Mouse (Mus musculus) testis, adult 2 months (tissue): ENCODE results near the gene Sds.

Experiments used
- CTCF ChIP-seq: fragments of 200-500 bp; IDR thresholded peaks from 2 replicates; pipeline ENCODE4 v1.5.1; 2012; ENCODE audit warnings: low read depth, mild to moderate bottlenecking, inconsistent platforms, low read length, moderate library complexity; ENCODE audit not compliant: control insufficient read depth, insufficient read depth, insufficient replicate concordance
- POLR2A ChIP-seq: fragments of 200-500 bp; IDR thresholded peaks from 2 replicates; pipeline ENCODE4 v1.6.1; 2012; ENCODE audit warnings: low read depth, mild to moderate bottlenecking, inconsistent platforms, low read length, moderate library complexity; ENCODE audit not compliant: control insufficient read depth

DNA sequence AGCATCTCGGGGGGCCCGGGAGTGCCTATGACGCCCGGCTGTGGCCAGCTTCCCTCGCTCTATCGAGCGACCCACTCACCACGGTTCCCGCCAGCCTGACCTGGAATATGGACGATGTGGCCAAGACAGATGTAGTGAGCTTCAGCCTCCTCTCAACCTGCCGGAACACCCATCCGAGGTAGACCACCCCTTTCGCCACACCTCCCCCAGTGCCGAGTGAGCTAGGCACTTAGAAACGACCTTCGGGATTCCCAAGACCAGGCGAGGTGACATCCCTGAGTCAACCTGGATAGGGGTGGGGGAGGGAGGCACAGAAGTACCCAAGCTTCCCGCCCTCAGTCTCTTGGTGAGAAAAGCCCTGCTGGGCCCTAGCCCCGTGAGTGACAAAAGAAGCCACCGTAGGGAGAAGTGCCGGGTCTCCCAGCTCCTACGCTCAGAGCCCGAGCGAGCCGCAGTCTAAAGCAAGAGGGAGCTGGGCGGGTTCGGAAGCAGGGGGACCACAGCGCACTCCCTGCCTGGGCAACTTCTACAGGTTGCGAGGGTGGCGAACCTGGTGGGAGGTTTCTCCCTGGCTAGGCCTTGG lies 45.2 kb upstream of the Sds start:
- no peak for TF ChIP-seq POLR2A
- no peak for TF ChIP-seq CTCF
